Mouse (Mus musculus) kidney, adult 2 months (tissue): ENCODE measurements around the gene Olfr458.

Experiments
- CTCF ChIP-seq: fragments of 200-500 bp; conservative IDR thresholded peaks from 2 replicates; pipeline ENCODE4 v1.5.1; 2011; ENCODE audit warnings: low read depth, mild to moderate bottlenecking, control low read depth, low read length, moderate library complexity, mixed read lengths; ENCODE audit not compliant: insufficient read depth, insufficient read length
- POLR2A ChIP-seq: fragments of 200-500 bp; IDR thresholded peaks from one replicate; pipeline ENCODE4 v1.6.1; 2011; ENCODE audit warnings: low read depth, low read length, control low read depth

GRCm38 (mm10) chr6:42421439-42421838 is 43.6 kb downstream of the Olfr458 start:
- no peak for TF ChIP-seq POLR2A
- TF ChIP-seq CTCF, result no peak
